10 mouse cellular contexts compared by ENCODE assay signal in genomic region chr12:105961667-105962066, GRCm38 (mm10). TPM values are rescaled to one million over a fixed set of nuclear protein-coding genes. Genes with fewer than 3 reads are reported as not detected.
A peak's percentile ranks its signal among the peaks of the same experiment; 100 is the strongest.
DNase-seq lines count a peak whose midpoint lies in the region; ATAC-seq and TF ChIP-seq lines count a peak whose summit lies in the region.
"Had no signal": no experiment of that assay in that cellular context is flagged by ENCODE, and none has a peak within 500 bp of the region (broad histone marks: within the 10 kb centered on the region; RNA-seq: fewer than 3 reads in every experiment).

No protein-coding gene starts in this region.

- no peak for DNase-seq in kidney, adult 9 months
- DNase-seq in induced T-regulatory cell, adult 2 months (ENCODE audit: low read depth) = peak; percentile 23
- DNase-seq in midbrain, postnatal 0 days (ENCODE audit: low spot score) = no peak
- no peak for DNase-seq in right cerebral cortex, postnatal 36 days (ENCODE audit: low spot score in 2 of 2)
- DNase-seq in gastrocnemius, postnatal 25 days = no peak
- no peak for DNase-seq in thymus, adult 18-20 months
- DNase-seq: adrenal gland, postnatal 14 days; heart, postnatal 4 days had no signal

- WGBS in kidney, embryonic 14.5 days = 4% methylated on average over 12 of the region's 12 CpGs
- WGBS in embryonic facial prominence, embryonic 15.5 days = 8% methylated on average over 12 of the region's 12 CpGs
- WGBS in midbrain, postnatal 0 days = 11% methylated on average over 12 of the region's 12 CpGs

- peaks cover 21% of the 10 kb centered on the region for H3K27me3 ChIP-seq in kidney, embryonic 14.5 days (ENCODE audit: control insufficient read depth, insufficient read depth, low read length)
- H3K27me3 ChIP-seq in embryonic facial prominence, embryonic 15.5 days = peaks cover 27% of the 10 kb centered on the region
- H3K27me3 ChIP-seq in midbrain, postnatal 0 days (ENCODE audit: insufficient read depth, low read length) = no peaks in the 10 kb centered on the region

- H3K4me1 ChIP-seq in kidney, embryonic 14.5 days (ENCODE audit: control insufficient read depth, insufficient read depth, low read length) = peaks cover 6% of the 10 kb centered on the region; the same call in 1 of the 2 replicates
- H3K4me1 ChIP-seq in embryonic facial prominence, embryonic 15.5 days = peaks cover 23% of the 10 kb centered on the region
- peaks cover 4% of the 10 kb centered on the region; the same call in 1 of the 2 replicates for H3K4me1 ChIP-seq in midbrain, postnatal 0 days (ENCODE audit: insufficient read depth, low read length)

- H3K9me3 ChIP-seq in kidney, embryonic 14.5 days (ENCODE audit: control insufficient read depth, low read length) = no peaks in the 10 kb centered on the region
- no peaks in the 10 kb centered on the region for H3K9me3 ChIP-seq in embryonic facial prominence, embryonic 15.5 days (replicated peaks)
- H3K9me3 ChIP-seq in midbrain, postnatal 0 days (ENCODE audit: low read length) = no peaks in the 10 kb centered on the region

- H3K4me2 ChIP-seq in kidney, embryonic 14.5 days (replicated peaks; ENCODE audit: low read depth, low read length) = peak overlapping the region; percentile 97; the same call in 1 of the 2 replicates
- H3K4me2 ChIP-seq in embryonic facial prominence, embryonic 15.5 days (replicated peaks) = peak overlapping the region; percentile 94
- peak overlapping the region; percentile 85 for H3K4me2 ChIP-seq in midbrain, postnatal 0 days (ENCODE audit: low read depth, low read length, poor library complexity, severe bottlenecking)

- H3K9ac ChIP-seq in kidney, embryonic 14.5 days (ENCODE audit: low read depth, low read length) = no peak overlapping the region
- no peak overlapping the region for H3K9ac ChIP-seq in embryonic facial prominence, embryonic 15.5 days
- no peak overlapping the region for H3K9ac ChIP-seq in midbrain, postnatal 0 days (replicated peaks; ENCODE audit: low read length, poor library complexity, severe bottlenecking)

- ATAC-seq in kidney, embryonic 14.5 days (ENCODE audit: low FRiP score, low TSS enrichment) = no peak
- no peak for ATAC-seq in embryonic facial prominence, embryonic 15.5 days (ENCODE audit: insufficient number of reproducible peaks, low FRiP score, low TSS enrichment, low read depth)
- ATAC-seq in midbrain, postnatal 0 days (ENCODE audit: low FRiP score) = no peak

- H3K27ac ChIP-seq in kidney, embryonic 14.5 days (ENCODE audit: low read depth, low read length) = no peak overlapping the region
- no peak overlapping the region for H3K27ac ChIP-seq in embryonic facial prominence, embryonic 15.5 days (replicated peaks)
- H3K27ac ChIP-seq in midbrain, postnatal 0 days (ENCODE audit: low read depth, low read length) = no peak overlapping the region

- H3K4me3 ChIP-seq in kidney, embryonic 14.5 days (ENCODE audit: low read length) = no peak overlapping the region
- H3K4me3 ChIP-seq in embryonic facial prominence, embryonic 15.5 days (replicated peaks) = peak overlapping the region; percentile 52; the same call in 1 of the 2 replicates
- H3K4me3 ChIP-seq in midbrain, postnatal 0 days (ENCODE audit: low read depth, low read length) = peak overlapping the region; percentile 36

- H3K36me3 ChIP-seq in kidney, embryonic 14.5 days (ENCODE audit: control insufficient read depth, insufficient read depth, low read length) = no peaks in the 10 kb centered on the region
- H3K36me3 ChIP-seq in embryonic facial prominence, embryonic 15.5 days = no peaks in the 10 kb centered on the region
- no peaks in the 10 kb centered on the region for H3K36me3 ChIP-seq in midbrain, postnatal 0 days (ENCODE audit: insufficient read depth, low read length)

- no peak for TF ChIP-seq CTCF in midbrain, postnatal 0 days (IDR thresholded peaks at IDR 0.05)

RNA-seq across cellular contexts. Expression of gene Vrk1, which starts 48.4 kb away (rescaled TPM):
- polyA plus RNA-seq in kidney, embryonic 14.5 days (2014; fragmentation: Nextera tagmentation; extraction: Ambion mirVana) = 79.0 and 84.8 TPM in 2 replicates
- polyA plus RNA-seq in embryonic facial prominence, embryonic 15.5 days (2015; fragmentation: Nextera tagmentation; extraction: Ambion mirVana) = 51.2 and 54.2 TPM in 2 replicates
- total RNA-seq in midbrain, postnatal 0 days (2014; rRNA removed) = 9.4 and 24.5 TPM in 2 replicates
- 29.2 and 30.3 TPM in 2 replicates for polyA plus RNA-seq in midbrain, postnatal 0 days (2015; fragmentation: Nextera tagmentation; extraction: Ambion mirVana)
- total RNA-seq in gastrocnemius, postnatal 25 days (2021) = 1 to 10 TPM; 3.0 to 3.4 TPM
